Mouse (Mus musculus) intestine, embryonic 14.5 days (tissue): Measurements from ENCODE around the gene Galnt17. TPM values are rescaled to one million over a fixed set of nuclear protein-coding genes. Genes with fewer than 3 reads are reported as not detected.

ENCODE experiments used
- ATAC-seq: fragments of 200-750 bp; cut with Nextera tagmentation; replicated peaks from 2 replicates; pipeline ENCODE4 v1.8.0; 2017; ENCODE audit warnings: low read depth, moderate number of reproducible peaks, moderate TSS enrichment, moderate library complexity; ENCODE audit not compliant: low FRiP score, low TSS enrichment
- DNase-seq: peaks from one replicate; pipeline ENCODE4 v3.0.0-alpha.2; 2018; ENCODE audit warnings: low spot score
- H3K27ac ChIP-seq: fragments of 300-500 bp; sonication (generic); 2 replicates; pipeline ENCODE4 v1.5.1; 2014; ENCODE audit warnings: low read depth, mild to moderate bottlenecking, control low read depth
- H3K27me3 ChIP-seq: fragments of 300-500 bp; sonication (generic); replicated peaks from 2 replicates; pipeline ENCODE4 v1.6.1; 2014; ENCODE audit warnings: low read length, control low read depth; ENCODE audit not compliant: control insufficient read depth, insufficient read depth
- H3K36me3 ChIP-seq: fragments of 300-500 bp; sonication (generic); 2 replicates; pipeline ENCODE4 v1.6.1; 2014; ENCODE audit warnings: low read length, control low read depth; ENCODE audit not compliant: control insufficient read depth, insufficient read depth
- H3K4me1 ChIP-seq: fragments of 300-500 bp; sonication (generic); replicated peaks from 2 replicates; pipeline ENCODE4 v1.6.1; 2014; ENCODE audit warnings: low read length, control low read depth, mixed read lengths; ENCODE audit not compliant: control insufficient read depth, insufficient read depth
- H3K4me2 ChIP-seq: fragments of 300-500 bp; sonication (generic); 2 replicates; pipeline ENCODE4 v1.6.1; 2014; ENCODE audit warnings: low read length
- H3K4me3 ChIP-seq: fragments of 300-500 bp; sonication (generic); 2 replicates; pipeline ENCODE4 v1.5.1; 2014; ENCODE audit warnings: low read depth, low read length, control low read depth, mixed read lengths
- H3K9ac ChIP-seq: fragments of 300-500 bp; sonication (generic); 2 replicates; pipeline ENCODE4 v1.6.1; 2014; ENCODE audit warnings: mild to moderate bottlenecking, low read length
- H3K9me3 ChIP-seq: fragments of 300-500 bp; sonication (generic); 2 replicates; pipeline ENCODE4 v1.6.1; 2016; ENCODE audit warnings: low read length, control low read depth; ENCODE audit not compliant: control insufficient read depth
- WGBS: fragments of 180-500 bp; shearing (Covaris S2); extraction: QIAGEN DNeasy Blood & Tissue Kit; methylation state at CpG from one replicate; pipeline ENCODE4 v1.1.7; 2014; 5-methylcytosine and 5-hydroxymethylcytosine counted together
- polyA plus RNA-seq: library from polyadenylated mRNA; unstranded; fragments of >200 nt; fragmentation: Nextera tagmentation; extraction: Ambion mirVana; gene quantifications from 2 replicates; pipeline ENCODE4 v1.2.1, GENCODE M21; 2014

Gene Galnt17
- polyA plus RNA-seq, 1 experiment from 2014 or later: 0.69 TPM

- Histone ChIP-seq H3K36me3 (no peaks in the 10 kb centered on the region), H3K27ac (no peak overlapping the region), H3K9me3 (no peaks in the 10 kb centered on the region), H3K4me2 (no peak overlapping the region), H3K4me1 (no peaks in the 10 kb centered on the region), H3K4me3 (no peak overlapping the region), H3K9ac (no peak overlapping the region), H3K27me3 (no peaks in the 10 kb centered on the region)
- DNase-seq (no peak), ATAC-seq (no peak)
- 90% methylated on average over 8 of the region's 8 CpGs for WGBS
These were observed 329.0 kb downstream of the Galnt17 start for GRCm38 (mm10) chr5:130979321-130979720.

- no peaks in the 10 kb centered on the region for H3K4me1 ChIP-seq
- whole genome bisulfite sequencing: 82% methylated on average over 2 of the region's 2 CpGs
- H3K4me2 ChIP-seq: no peak overlapping the region
- no peak overlapping the region for H3K27ac ChIP-seq
- ATAC-seq (no peak), DNase-seq (no peak)
- no peak overlapping the region for H3K4me3 ChIP-seq
- H3K9me3 ChIP-seq: no peaks in the 10 kb centered on the region
- no peak overlapping the region for H3K9ac ChIP-seq
- H3K36me3 ChIP-seq: no peaks in the 10 kb centered on the region
- no peaks in the 10 kb centered on the region for H3K27me3 ChIP-seq
These were observed 329.4 kb downstream of the Galnt17 start for GRCm38 (mm10) chr5:130978871-130979270.

GRCm38 (mm10) chr5:130977999-130978398 lies 330.3 kb downstream of the Galnt17 start:
- Histone ChIP-seq H3K9ac (no peak overlapping the region), H3K27ac (no peak overlapping the region), H3K4me3 (no peak overlapping the region), H3K27me3 (no peaks in the 10 kb centered on the region), H3K4me1 (no peaks in the 10 kb centered on the region), H3K9me3 (no peaks in the 10 kb centered on the region), H3K36me3 (no peaks in the 10 kb centered on the region), H3K4me2 (no peak overlapping the region)
- DNase-seq (no peak), ATAC-seq (no peak)
- WGBS: 97% methylated on average over 3 of the region's 3 CpGs

DNA sequence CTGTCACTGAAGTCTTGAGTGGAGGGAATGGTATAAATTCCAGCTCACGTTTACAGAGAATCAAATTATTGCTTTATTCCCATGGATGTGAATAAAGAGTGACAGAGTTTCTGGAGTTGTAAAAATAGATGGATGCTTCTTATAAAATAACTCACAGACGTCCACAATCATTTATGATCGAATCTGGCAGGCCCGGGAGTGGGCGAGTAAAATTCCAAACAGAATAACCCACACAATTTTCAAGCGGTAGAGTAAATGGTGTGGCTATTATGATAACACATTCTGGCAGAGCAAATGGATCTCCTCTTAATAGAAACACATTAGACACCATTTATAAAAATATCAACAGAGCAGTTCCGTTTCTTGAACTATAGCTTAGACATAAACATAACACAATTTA lies 355.9 kb downstream of the Galnt17 start:
- 39% methylated on average over 7 of the region's 7 CpGs for WGBS
- Histone ChIP-seq H3K9me3 (no peaks in the 10 kb centered on the region), H3K27ac (no peak overlapping the region), H3K36me3 (no peaks in the 10 kb centered on the region), H3K27me3 (no peaks in the 10 kb centered on the region), H3K4me3 (no peak overlapping the region), H3K4me1 (no peaks in the 10 kb centered on the region), H3K4me2 (no peak overlapping the region), H3K9ac (no peak overlapping the region)
- no peak for ATAC-seq
- no peak for DNase-seq

GRCm38 (mm10) chr5:130950894-130951400 lies 357.4 kb downstream of the Galnt17 start:
- 42% methylated on average over 6 of the region's 6 CpGs for WGBS
- no peak overlapping the region for H3K9ac ChIP-seq
- no peaks in the 10 kb centered on the region for H3K9me3 ChIP-seq
- H3K27ac ChIP-seq: no peak overlapping the region
- no peaks in the 10 kb centered on the region for H3K27me3 ChIP-seq
- peak; percentile 59 for DNase-seq
- ATAC-seq: peak; percentile 93
- no peak overlapping the region for H3K4me2 ChIP-seq
- H3K36me3 ChIP-seq: no peaks in the 10 kb centered on the region
- H3K4me3 ChIP-seq: no peak overlapping the region
- H3K4me1 ChIP-seq: no peaks in the 10 kb centered on the region

DNA sequence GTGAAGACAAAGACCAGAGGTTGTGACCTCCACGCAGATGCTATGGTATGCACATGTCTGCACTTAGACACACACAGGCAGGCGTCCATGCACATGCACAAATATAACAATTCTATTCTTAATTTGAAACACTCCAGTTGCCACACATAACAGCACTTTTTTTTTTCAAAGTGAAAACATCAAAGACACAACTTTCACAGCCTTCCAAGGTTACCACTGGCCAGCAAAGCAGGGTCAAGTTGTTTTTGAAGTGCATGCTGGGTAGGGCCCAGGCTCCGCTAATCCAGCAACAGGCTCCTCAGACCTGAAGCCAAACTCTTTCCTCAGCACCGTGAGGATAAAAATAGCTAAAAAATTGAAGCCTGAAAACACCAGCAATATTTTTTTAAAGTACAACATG lies 357.9 kb downstream of the Galnt17 start:
- peak; percentile 29 for ATAC-seq
- H3K27ac ChIP-seq: no peak overlapping the region
- no peak for DNase-seq
- WGBS: 33% methylated on average over 4 of the region's 4 CpGs
- no peak overlapping the region for H3K4me2 ChIP-seq
- no peaks in the 10 kb centered on the region for H3K36me3 ChIP-seq
- H3K9ac ChIP-seq: no peak overlapping the region
- no peaks in the 10 kb centered on the region for H3K9me3 ChIP-seq
- no peaks in the 10 kb centered on the region for H3K4me1 ChIP-seq
- H3K4me3 ChIP-seq: no peak overlapping the region
- H3K27me3 ChIP-seq: no peaks in the 10 kb centered on the region

GRCm38 (mm10) chr5:130949710-130950109 lies 358.6 kb downstream of the Galnt17 start:
- no peaks in the 10 kb centered on the region for H3K4me1 ChIP-seq
- 52% methylated on average over 1 of the region's 1 CpGs for WGBS
- no peak for ATAC-seq
- no peak for DNase-seq
- no peak overlapping the region for H3K9ac ChIP-seq
- no peak overlapping the region for H3K4me2 ChIP-seq
- no peaks in the 10 kb centered on the region for H3K9me3 ChIP-seq
- no peaks in the 10 kb centered on the region for H3K36me3 ChIP-seq
- H3K27me3 ChIP-seq: no peaks in the 10 kb centered on the region
- no peak overlapping the region for H3K4me3 ChIP-seq
- no peak overlapping the region for H3K27ac ChIP-seq

GRCm38 (mm10) chr5:130938911-130939608 lies 369.2 kb downstream of the Galnt17 start:
- no peaks in the 10 kb centered on the region for H3K36me3 ChIP-seq
- 0 out of 2 replicates have a peak, but pooled peaks cover 4% of the 10 kb centered on the region for H3K4me1 ChIP-seq
- H3K9ac ChIP-seq: no peak overlapping the region
- 36% methylated on average over 4 of the region's 4 CpGs for WGBS
- no peak overlapping the region for H3K4me2 ChIP-seq
- ATAC-seq (no peak), DNase-seq (no peak)
- no peaks in the 10 kb centered on the region for H3K9me3 ChIP-seq
- H3K27me3 ChIP-seq: no peaks in the 10 kb centered on the region
- no peak overlapping the region for H3K4me3 ChIP-seq
- no peak overlapping the region for H3K27ac ChIP-seq

DNA sequence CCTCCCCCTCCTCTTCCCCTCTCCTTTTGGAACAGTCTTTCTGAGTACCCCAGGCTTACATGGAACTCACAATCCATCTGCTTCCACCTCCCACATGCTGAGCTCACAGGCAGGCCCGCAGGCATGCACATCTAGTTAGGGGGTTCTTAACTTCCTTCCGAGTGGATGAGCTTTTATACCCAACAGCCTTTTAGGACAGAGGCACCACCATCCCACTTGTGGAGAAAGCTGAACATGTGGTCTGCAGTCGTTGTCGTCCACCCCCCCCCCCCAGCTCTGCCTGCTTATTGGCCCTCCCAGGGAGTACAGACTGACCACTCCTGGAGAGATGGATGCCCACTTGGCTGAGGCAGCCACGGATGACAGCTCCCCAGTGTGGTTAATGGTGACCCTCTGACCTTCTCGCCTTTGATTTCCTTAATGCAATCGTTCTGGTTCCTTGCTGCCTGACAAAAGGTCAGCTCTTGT lies 370.0 kb downstream of the Galnt17 start:
- ATAC-seq: no peak
- no peak for DNase-seq

More for the DNA sequence above, 370.0 kb downstream of the Galnt17 start:
- H3K27ac ChIP-seq: no peak overlapping the region
- no peaks in the 10 kb centered on the region for H3K36me3 ChIP-seq
- H3K9ac ChIP-seq: no peak overlapping the region
- H3K27me3 ChIP-seq: no peaks in the 10 kb centered on the region
- H3K4me1 ChIP-seq: 0 out of 2 replicates have a peak, but pooled peaks cover 4% of the 10 kb centered on the region
- no peak overlapping the region for H3K4me2 ChIP-seq
- no peaks in the 10 kb centered on the region for H3K9me3 ChIP-seq
- 7% methylated on average over 7 of the region's 7 CpGs for WGBS
- no peak overlapping the region for H3K4me3 ChIP-seq
